Mouse (Mus musculus) kidney, adult 2 months (tissue): ENCODE measurements at regions not wholly inside any gene's neighbourhood (a gene's known extent, or its start where the extent isn't known, plus 50 kb on each side); places are given as distances from the start of the nearest gene placed in this dataset.

Source experiments
- CTCF ChIP-seq: fragments of 200-500 bp; conservative IDR thresholded peaks from 2 replicates; pipeline ENCODE4 v1.5.1; 2011; ENCODE audit warnings: low read depth, mild to moderate bottlenecking, control low read depth, low read length, moderate library complexity, mixed read lengths; ENCODE audit not compliant: insufficient read depth, insufficient read length
- POLR2A ChIP-seq: fragments of 200-500 bp; IDR thresholded peaks from one replicate; pipeline ENCODE4 v1.6.1; 2011; ENCODE audit warnings: low read depth, low read length, control low read depth

DNA sequence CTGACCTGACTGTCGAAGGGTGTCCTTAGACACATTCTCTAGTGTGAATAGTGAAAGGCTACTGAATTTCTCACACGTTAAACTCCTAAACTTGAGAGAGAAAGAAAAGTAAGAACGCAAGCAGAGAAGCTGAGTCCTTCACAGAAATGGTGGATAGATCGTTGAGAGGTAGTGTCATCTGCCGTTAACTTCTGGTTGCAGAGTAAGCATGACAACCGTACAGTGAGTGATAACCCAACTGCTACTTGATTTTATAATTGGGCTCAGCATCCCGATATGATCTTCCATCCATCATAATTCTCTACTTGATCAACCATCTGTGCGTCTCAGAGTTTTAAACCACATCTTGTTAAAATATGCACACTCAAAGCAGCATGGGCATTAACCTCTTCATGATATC, 63.3 kb upstream of the Dnah5 start:
- TF ChIP-seq CTCF, result no peak
- no peak for TF ChIP-seq POLR2A
